Mouse (Mus musculus): ENCODE measurements around the gene Fxyd2. TPM values are rescaled to one million over a fixed set of nuclear protein-coding genes. Genes with fewer than 3 reads are reported as not detected.

Gene Fxyd2
- polyA plus RNA-seq, 1 experiment from 2014 or later, result 2,959 TPM

- ATAC-seq (replicated peaks; ENCODE audit: low FRiP score, low read depth), result peak; percentile 33; the same call in 1 of the 2 replicates
- 27% methylated on average over 5 of the region's 5 CpGs for WGBS
- peak overlapping the region; percentile 31; the same call in 1 of the 2 replicates for H3K27ac ChIP-seq
Measured at GRCm38 (mm10) chr9:45368341-45368901, 31.0 kb upstream of the Fxyd2 start.

GRCm38 (mm10) chr9:45370117-45370561 lies 29.3 kb upstream of the Fxyd2 start, which contains the start of gene Fxyd6:
TSS of gene Fxyd6 (plus strand) at chr9:45370185.
- ATAC-seq (replicated peaks; ENCODE audit: low FRiP score, low read depth), result peak; percentile 67
- Histone ChIP-seq H3K36me3 (ENCODE audit: insufficient read depth, low read length) (no peaks in the 10 kb centered on the region), H3K27me3 (ENCODE audit: insufficient read depth, low read length) (no peaks in the 10 kb centered on the region), H3K9me3 (replicated peaks; ENCODE audit: low read length) (no peaks in the 10 kb centered on the region), H3K27ac (peak within 1 kb of the TSS; percentile 60), H3K9ac (ENCODE audit: low read depth, low read length) (peak within 1 kb of the TSS; percentile 69), H3K4me3 (replicated peaks; ENCODE audit: low read depth, low read length) (peak within 1 kb of the TSS; percentile 57), H3K4me2 (ENCODE audit: low read length) (peak within 1 kb of the TSS; percentile 92), H3K4me1 (replicated peaks; ENCODE audit: insufficient read depth, low read length) (peaks cover 16% of the 10 kb centered on the region)
- WGBS, result under 1% methylated on average over 28 of the region's 28 CpGs
- TF ChIP-seq CTCF (IDR thresholded peaks at IDR 0.05; ENCODE audit: low read depth), result no peak
- peak; percentile 90 for DNase-seq (ENCODE audit: low spot score)

More at GRCm38 (mm10) chr9:45368341-45368901, 31.0 kb upstream of the Fxyd2 start:
- Histone ChIP-seq H3K4me2 (ENCODE audit: low read length) (no peak overlapping the region), H3K9me3 (replicated peaks; ENCODE audit: low read length) (no peaks in the 10 kb centered on the region), H3K4me1 (replicated peaks; ENCODE audit: insufficient read depth, low read length) (peaks cover 14% of the 10 kb centered on the region), H3K9ac (ENCODE audit: low read depth, low read length) (no peak overlapping the region), H3K27me3 (ENCODE audit: insufficient read depth, low read length) (no peaks in the 10 kb centered on the region), H3K36me3 (ENCODE audit: insufficient read depth, low read length) (no peaks in the 10 kb centered on the region), H3K4me3 (replicated peaks; ENCODE audit: low read depth, low read length) (no peak overlapping the region)
- peak; percentile 71 for DNase-seq (ENCODE audit: low spot score)
- TF ChIP-seq CTCF (IDR thresholded peaks at IDR 0.05; ENCODE audit: low read depth), result no peak

GRCm38 (mm10) chr9:45370616-45371336 lies 28.7 kb upstream of the Fxyd2 start:
- peak overlapping the region; percentile 92 for H3K4me2 ChIP-seq (ENCODE audit: low read length)
- H3K27ac ChIP-seq, result peak overlapping the region; percentile 60
- ATAC-seq (replicated peaks; ENCODE audit: low FRiP score, low read depth) (no peak), DNase-seq (ENCODE audit: low spot score) (peak; percentile 36)
- no peak for TF ChIP-seq CTCF (IDR thresholded peaks at IDR 0.05; ENCODE audit: low read depth)
- 5% methylated on average over 25 of the region's 25 CpGs for WGBS
- peak overlapping the region; percentile 57 for H3K4me3 ChIP-seq (replicated peaks; ENCODE audit: low read depth, low read length)
- H3K36me3 ChIP-seq (ENCODE audit: insufficient read depth, low read length), result no peaks in the 10 kb centered on the region
- H3K27me3 ChIP-seq (ENCODE audit: insufficient read depth, low read length), result no peaks in the 10 kb centered on the region
- no peaks in the 10 kb centered on the region for H3K9me3 ChIP-seq (replicated peaks; ENCODE audit: low read length)
- H3K4me1 ChIP-seq (replicated peaks; ENCODE audit: insufficient read depth, low read length), result peaks cover 16% of the 10 kb centered on the region
- H3K9ac ChIP-seq (ENCODE audit: low read depth, low read length), result peak overlapping the region; percentile 69

GRCm38 (mm10) chr9:45371337-45371707 lies 28.1 kb upstream of the Fxyd2 start:
- Histone ChIP-seq H3K27ac (no peak overlapping the region), H3K36me3 (ENCODE audit: insufficient read depth, low read length) (no peaks in the 10 kb centered on the region), H3K4me1 (replicated peaks; ENCODE audit: insufficient read depth, low read length) (peaks cover 16% of the 10 kb centered on the region), H3K4me3 (replicated peaks; ENCODE audit: low read depth, low read length) (peak overlapping the region; percentile 57), H3K27me3 (ENCODE audit: insufficient read depth, low read length) (no peaks in the 10 kb centered on the region), H3K4me2 (ENCODE audit: low read length) (peak overlapping the region; percentile 92), H3K9me3 (replicated peaks; ENCODE audit: low read length) (no peaks in the 10 kb centered on the region), H3K9ac (ENCODE audit: low read depth, low read length) (0 out of 2 replicates have a peak overlapping the region, but pooled peaks have one; percentile 69)
- no peak for ATAC-seq (replicated peaks; ENCODE audit: low FRiP score, low read depth)
- no peak for TF ChIP-seq CTCF (IDR thresholded peaks at IDR 0.05; ENCODE audit: low read depth)
- DNase-seq (ENCODE audit: low spot score), result no peak
- WGBS, result 32% methylated on average over 2 of the region's 2 CpGs

- Histone ChIP-seq H3K4me1 (replicated peaks; ENCODE audit: insufficient read depth, low read length) (peaks cover 20% of the 10 kb centered on the region), H3K27ac (no peak overlapping the region), H3K4me3 (replicated peaks; ENCODE audit: low read depth, low read length) (no peak overlapping the region), H3K4me2 (ENCODE audit: low read length) (no peak overlapping the region), H3K9ac (ENCODE audit: low read depth, low read length) (no peak overlapping the region), H3K36me3 (ENCODE audit: insufficient read depth, low read length) (no peaks in the 10 kb centered on the region), H3K9me3 (replicated peaks; ENCODE audit: low read length) (no peaks in the 10 kb centered on the region), H3K27me3 (ENCODE audit: insufficient read depth, low read length) (no peaks in the 10 kb centered on the region)
- DNase-seq (ENCODE audit: low spot score), result no peak
- WGBS, result 30% methylated on average over 3 of the region's 3 CpGs
- ATAC-seq (replicated peaks; ENCODE audit: low FRiP score, low read depth), result no peak
- no peak for TF ChIP-seq CTCF (IDR thresholded peaks at IDR 0.05; ENCODE audit: low read depth)
Measured at GRCm38 (mm10) chr9:45373896-45374295, 25.6 kb upstream of the Fxyd2 start.

GRCm38 (mm10) chr9:45374988-45375502 lies 24.4 kb upstream of the Fxyd2 start:
- no peak overlapping the region for H3K4me2 ChIP-seq (ENCODE audit: low read length)
- H3K36me3 ChIP-seq (ENCODE audit: insufficient read depth, low read length), result no peaks in the 10 kb centered on the region
- H3K9ac ChIP-seq (ENCODE audit: low read depth, low read length), result no peak overlapping the region
- no peak for TF ChIP-seq CTCF (IDR thresholded peaks at IDR 0.05; ENCODE audit: low read depth)
- peaks cover 20% of the 10 kb centered on the region for H3K4me1 ChIP-seq (replicated peaks; ENCODE audit: insufficient read depth, low read length)
- H3K9me3 ChIP-seq (replicated peaks; ENCODE audit: low read length), result no peaks in the 10 kb centered on the region
- no peak overlapping the region for H3K27ac ChIP-seq
- WGBS, result 86% methylated on average over 6 of the region's 6 CpGs
- H3K27me3 ChIP-seq (ENCODE audit: insufficient read depth, low read length), result no peaks in the 10 kb centered on the region
- no peak for DNase-seq (ENCODE audit: low spot score)
- ATAC-seq (replicated peaks; ENCODE audit: low FRiP score, low read depth), result no peak
- no peak overlapping the region for H3K4me3 ChIP-seq (replicated peaks; ENCODE audit: low read depth, low read length)

All from kidney, postnatal 0 days (tissue).